Mouse (Mus musculus) heart, adult 2 months (tissue): ENCODE data around the gene Trmu.

Source experiments
- CTCF ChIP-seq: fragments of 200-600 bp; IDR thresholded peaks from 2 replicates; pipeline ENCODE4 v1.8.1; 2022; ENCODE audit warnings: antibody characterized with exemption, mild to moderate bottlenecking, moderate library complexity
- EP300 ChIP-seq: fragments of 200-500 bp; IDR thresholded peaks from 2 replicates; pipeline ENCODE4 v1.6.1; 2011; ENCODE audit warnings: low read depth, low read length, control low read depth; ENCODE audit not compliant: insufficient read depth
- POLR2A ChIP-seq: fragments of 200-500 bp; IDR thresholded peaks from 2 replicates; pipeline ENCODE4 v1.6.1; 2011; ENCODE audit warnings: mild to moderate bottlenecking, low read depth, low read length, control low read depth; ENCODE audit not compliant: insufficient read depth

DNA sequence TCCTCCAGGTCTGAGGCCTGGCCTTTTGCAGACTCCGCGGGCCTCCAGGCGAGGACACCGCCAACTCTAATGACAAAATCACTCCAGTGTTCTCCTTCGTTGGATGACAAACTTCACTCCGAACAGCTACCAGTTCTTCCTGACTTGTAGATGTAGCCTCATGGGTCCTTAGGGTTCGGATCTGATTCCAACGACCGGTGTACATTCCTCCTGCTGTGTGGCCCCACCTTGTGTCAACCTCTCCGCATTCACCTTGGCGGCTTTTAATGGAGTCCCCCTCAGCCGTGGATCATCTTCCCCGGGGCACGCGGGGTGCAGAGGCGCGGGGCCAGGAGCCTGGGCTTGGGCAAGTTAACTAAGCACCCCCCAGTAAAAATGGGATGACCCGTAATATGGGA lies 385 bp downstream of the Trmu start:
- TF ChIP-seq POLR2A (no peak), CTCF (no peak), EP300 (no peak)
